Mouse (Mus musculus): Measurements from ENCODE around the gene B3gnt5.
A peak's percentile ranks its signal among the peaks of the same experiment; 100 is the strongest.

DNA sequence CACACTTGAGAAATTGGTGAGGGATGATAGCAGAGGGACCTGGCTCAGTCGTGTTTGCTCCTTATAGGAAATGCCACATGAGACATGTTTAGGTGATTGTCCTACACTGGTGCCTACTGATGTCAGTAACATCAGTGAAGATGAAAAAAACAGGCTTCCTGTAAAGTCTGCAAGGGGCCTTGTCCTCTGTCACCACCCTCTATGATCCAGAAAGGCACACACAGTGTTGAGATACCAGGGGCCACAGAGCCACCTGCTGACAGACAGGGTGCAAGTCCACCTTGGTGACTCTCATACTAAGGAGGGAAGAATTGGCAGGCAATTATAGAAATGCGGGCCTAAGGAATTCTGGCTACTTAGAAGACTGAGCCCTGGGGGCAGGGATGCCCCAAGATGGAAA is 39.0 kb upstream of the B3gnt5 start:
- peak; percentile 59 for TF ChIP-seq CTCF (IDR thresholded peaks at IDR 0.05)
- TF ChIP-seq EP300 (IDR thresholded peaks at IDR 0.05), result no peak

Data from lung, postnatal 0 days (tissue).